Mouse (Mus musculus) liver, embryonic 16.5 days (tissue): Measurements from ENCODE around the gene Ear14. TPM values are rescaled to one million over a fixed set of nuclear protein-coding genes. Genes with fewer than 3 reads are reported as not detected.
"Not testable (repeated sequence)": the region's sequence is repeated elsewhere in the genome, so short reads cannot be mapped to it uniquely, and the experiment has no call there.

Source experiments
- ATAC-seq: fragments of 200-750 bp; cut with Nextera tagmentation; 2 replicates; pipeline ENCODE4 v1.8.0; 2017; ENCODE audit warnings: low read depth, mild to moderate bottlenecking, moderate number of reproducible peaks, moderate library complexity
- H3K27ac ChIP-seq: fragments of 300-500 bp; sonication (generic); 2 replicates; pipeline ENCODE4 v1.5.1; 2014; ENCODE audit warnings: mild to moderate bottlenecking, low read length
- H3K27me3 ChIP-seq: fragments of 300-500 bp; sonication (generic); 2 replicates; pipeline ENCODE4 v1.6.1; 2014; ENCODE audit warnings: low read depth, low read length, mixed read lengths; ENCODE audit not compliant: control insufficient read depth, insufficient read depth
- H3K36me3 ChIP-seq: fragments of 300-500 bp; sonication (generic); 2 replicates; pipeline ENCODE4 v1.6.1; 2014; ENCODE audit warnings: mild to moderate bottlenecking; ENCODE audit not compliant: control insufficient read depth, insufficient read depth
- H3K4me1 ChIP-seq: fragments of 300-500 bp; sonication (generic); 2 replicates; pipeline ENCODE4 v1.6.1; 2014; ENCODE audit warnings: low read depth, low read length, mixed read lengths; ENCODE audit not compliant: control insufficient read depth
- H3K4me2 ChIP-seq: fragments of 300-500 bp; sonication (generic); 2 replicates; pipeline ENCODE4 v1.6.1; 2014; ENCODE audit warnings: low read depth, low read length, mixed read lengths
- H3K4me3 ChIP-seq: fragments of 300-500 bp; sonication (generic); 2 replicates; pipeline ENCODE4 v1.5.1; 2014; ENCODE audit warnings: low read depth, mild to moderate bottlenecking, low read length
- H3K9ac ChIP-seq: fragments of 300-500 bp; sonication (generic); 2 replicates; pipeline ENCODE4 v1.6.1; 2014; ENCODE audit warnings: low read depth, low read length
- H3K9me3 ChIP-seq: fragments of 300-500 bp; sonication (generic); replicated peaks from 2 replicates; pipeline ENCODE4 v1.6.1; 2016; ENCODE audit warnings: low read length; ENCODE audit not compliant: control insufficient read depth
- WGBS: fragments of 180-500 bp; shearing (Covaris S2); extraction: QIAGEN DNeasy Blood & Tissue Kit; methylation state at CpG from one replicate; pipeline ENCODE4 v1.1.7; 2014; ENCODE audit not compliant: insufficient replicate concordance; 5-methylcytosine and 5-hydroxymethylcytosine counted together
- polyA plus RNA-seq: library from polyadenylated mRNA; unstranded; fragments of >200 nt; fragmentation: Nextera tagmentation; extraction: Ambion mirVana; gene quantifications from 2 replicates; pipeline ENCODE4 v1.2.1, GENCODE M21; 2015

Ear14 gene
- polyA plus RNA-seq, 1 experiment from 2014 or later: not detected

DNA sequence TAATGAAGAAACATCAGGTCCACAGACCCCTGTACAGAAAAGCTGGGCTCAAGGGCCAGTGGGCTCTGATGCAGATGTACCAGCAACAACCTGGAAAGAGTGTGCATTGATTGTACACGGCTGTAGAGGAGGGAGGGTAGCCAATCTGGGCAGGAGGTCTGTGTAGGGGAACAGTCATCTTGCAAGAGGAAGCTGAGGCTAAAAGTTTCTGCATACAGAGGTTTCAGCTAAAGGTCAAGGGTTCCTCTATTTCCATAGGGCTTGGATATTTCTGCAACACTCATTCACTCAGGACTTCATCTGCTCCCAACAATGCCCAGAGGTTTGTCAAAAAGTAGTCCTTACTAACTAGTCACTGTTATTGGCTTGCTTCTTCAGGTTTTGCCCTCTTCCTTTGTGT, 34.3 kb downstream of the Ear14 start:
- not testable (repeated sequence) for H3K27ac ChIP-seq, ATAC-seq, H3K4me2 ChIP-seq, H3K27me3 ChIP-seq, H3K9me3 ChIP-seq, H3K4me3 ChIP-seq, H3K9ac ChIP-seq, H3K4me1 ChIP-seq, H3K36me3 ChIP-seq
- WGBS: 19% methylated on average over 1 of the region's 1 CpGs

GRCm38 (mm10) chr14:51240899-51241298, 37.7 kb downstream of the Ear14 start:
- ATAC-seq: no peak
- no peaks in the 10 kb centered on the region for H3K9me3 ChIP-seq
- no peaks in the 10 kb centered on the region for H3K36me3 ChIP-seq
- no peaks in the 10 kb centered on the region for H3K27me3 ChIP-seq
- no peak overlapping the region for H3K4me2 ChIP-seq
- no peaks in the 10 kb centered on the region for H3K4me1 ChIP-seq
- H3K27ac ChIP-seq: no peak overlapping the region
- H3K9ac ChIP-seq: no peak overlapping the region
- H3K4me3 ChIP-seq: no peak overlapping the region

DNA sequence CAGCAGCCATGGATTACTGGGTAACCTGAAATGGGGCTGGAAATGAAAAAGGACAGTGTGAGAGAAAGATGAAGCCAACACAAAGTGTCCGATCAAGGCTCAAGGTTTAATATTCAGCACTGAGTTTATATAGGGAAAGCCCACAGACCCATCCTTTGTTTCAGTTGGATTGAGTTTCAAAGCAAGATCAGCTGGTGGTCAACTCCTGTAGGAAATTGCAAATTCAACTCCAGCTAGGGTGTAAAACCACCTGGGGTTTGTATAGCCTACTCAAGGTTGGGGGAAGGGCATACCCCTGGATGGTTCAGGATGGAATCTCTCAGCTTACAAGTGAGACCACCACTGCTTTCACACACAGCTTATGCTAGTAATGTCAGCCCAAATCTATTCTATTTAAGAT, 44.5 kb downstream of the Ear14 start:
- 59% methylated on average over 1 of the region's 1 CpGs for WGBS

DNA sequence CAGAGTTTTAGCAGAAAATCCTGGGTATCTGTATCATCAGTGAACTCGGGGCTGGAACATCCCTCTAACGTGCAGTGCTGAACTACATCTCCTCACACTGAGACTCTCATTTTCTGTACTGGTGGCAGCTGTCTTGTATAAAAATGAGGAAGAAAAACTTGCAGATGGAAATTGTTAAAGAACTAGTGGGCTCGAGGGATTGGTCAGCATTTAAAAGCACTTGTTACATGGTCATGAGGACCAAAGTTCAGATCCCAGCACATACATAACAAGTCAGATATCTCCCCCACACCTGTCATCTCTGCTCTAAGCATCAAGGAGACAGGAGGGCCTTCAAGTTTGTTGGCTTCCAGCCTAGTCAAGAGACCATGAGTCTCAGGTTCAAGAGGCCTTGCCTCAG, 47.2 kb downstream of the Ear14 start:
- no peak overlapping the region for H3K27ac ChIP-seq
- no peak overlapping the region for H3K9ac ChIP-seq
- H3K36me3 ChIP-seq: no peaks in the 10 kb centered on the region
- ATAC-seq: no peak
- H3K4me3 ChIP-seq: no peak overlapping the region
- no peaks in the 10 kb centered on the region for H3K27me3 ChIP-seq
- H3K4me1 ChIP-seq: no peaks in the 10 kb centered on the region
- 29% methylated on average over 3 of the region's 3 CpGs for WGBS
- H3K9me3 ChIP-seq: no peaks in the 10 kb centered on the region
- no peak overlapping the region for H3K4me2 ChIP-seq

More for the DNA sequence above, 44.5 kb downstream of the Ear14 start:
- H3K4me1 ChIP-seq: no peaks in the 10 kb centered on the region
- H3K4me3 ChIP-seq: no peak overlapping the region
- H3K4me2 ChIP-seq: no peak overlapping the region
- no peaks in the 10 kb centered on the region for H3K27me3 ChIP-seq
- no peaks in the 10 kb centered on the region for H3K9me3 ChIP-seq
- no peak overlapping the region for H3K27ac ChIP-seq
- H3K9ac ChIP-seq: no peak overlapping the region
- H3K36me3 ChIP-seq: no peaks in the 10 kb centered on the region
- no peak for ATAC-seq

GRCm38 (mm10) chr14:51252206-51252605, 49.0 kb downstream of the Ear14 start:
- ATAC-seq, H3K4me3 ChIP-seq, H3K27me3 ChIP-seq, H3K27ac ChIP-seq, H3K9me3 ChIP-seq, H3K36me3 ChIP-seq, H3K9ac ChIP-seq, H3K4me2 ChIP-seq, H3K4me1 ChIP-seq: not testable (repeated sequence)

GRCm38 (mm10) chr14:51253569-51253968, 50.4 kb downstream of the Ear14 start:
- H3K4me3 ChIP-seq: no peak overlapping the region
- H3K9ac ChIP-seq: no peak overlapping the region
- no peak for ATAC-seq
- H3K27ac ChIP-seq: no peak overlapping the region
- no peaks in the 10 kb centered on the region for H3K27me3 ChIP-seq
- H3K4me1 ChIP-seq: no peaks in the 10 kb centered on the region
- no peaks in the 10 kb centered on the region for H3K36me3 ChIP-seq
- WGBS: 57% methylated on average over 1 of the region's 1 CpGs
- H3K9me3 ChIP-seq: no peaks in the 10 kb centered on the region
- no peak overlapping the region for H3K4me2 ChIP-seq

Other genes starting within 250 kb of the Ear14 start
- 10.6 and 11.0 TPM in 2 replicates for gene Pnp2, start 247.4 kb upstream of the Ear14 start, polyA plus RNA-seq
- gene Rnase10, start 195.6 kb upstream of the Ear14 start, polyA plus RNA-seq: 0.09 TPM in 1 of 2 replicates, not detected in the other
- gene Rnase9, start 161.5 kb upstream of the Ear14 start, polyA plus RNA-seq: not detected in 2 replicates
- not detected in 2 replicates for gene Rnase11, start 153.2 kb upstream of the Ear14 start, polyA plus RNA-seq
- gene Rnase12, start 145.7 kb upstream of the Ear14 start, polyA plus RNA-seq: 1.7 and 2.0 TPM in 2 replicates
- not detected in 2 replicates for gene Olfr750, start 129.0 kb upstream of the Ear14 start, polyA plus RNA-seq
- 19.7 and 23.1 TPM in 2 replicates for gene Rnase4, start 112.3 kb upstream of the Ear14 start, polyA plus RNA-seq
- gene Ang, start 112.2 kb upstream of the Ear14 start, polyA plus RNA-seq: 6.7 and 8.4 TPM in 2 replicates
- not detected in 2 replicates for gene Eddm3b, start 89.0 kb upstream of the Ear14 start, polyA plus RNA-seq
- 2.7 and 3.2 TPM in 2 replicates for gene Rnase6, start 79.5 kb upstream of the Ear14 start, polyA plus RNA-seq
- 0.27 and 2.1 TPM in 2 replicates for gene Rnase1, start 56.6 kb upstream of the Ear14 start, polyA plus RNA-seq
- gene Rnase2b, start 41.1 kb upstream of the Ear14 start, polyA plus RNA-seq: not detected in 2 replicates
- not detected in 2 replicates for gene Ang2, start 4.2 kb upstream of the Ear14 start, polyA plus RNA-seq
- not detected in 2 replicates for gene Rnase2a, start 52.7 kb downstream of the Ear14 start, polyA plus RNA-seq
- gene Gm7247, start 158.4 kb downstream of the Ear14 start, polyA plus RNA-seq: not detected in 2 replicates
- gene Vmn2r88, start 207.4 kb downstream of the Ear14 start, polyA plus RNA-seq: not detected in 2 replicates
- gene Vmn2r89, start 248.5 kb downstream of the Ear14 start, polyA plus RNA-seq: not detected in 2 replicates